In the genomic region with DNA sequence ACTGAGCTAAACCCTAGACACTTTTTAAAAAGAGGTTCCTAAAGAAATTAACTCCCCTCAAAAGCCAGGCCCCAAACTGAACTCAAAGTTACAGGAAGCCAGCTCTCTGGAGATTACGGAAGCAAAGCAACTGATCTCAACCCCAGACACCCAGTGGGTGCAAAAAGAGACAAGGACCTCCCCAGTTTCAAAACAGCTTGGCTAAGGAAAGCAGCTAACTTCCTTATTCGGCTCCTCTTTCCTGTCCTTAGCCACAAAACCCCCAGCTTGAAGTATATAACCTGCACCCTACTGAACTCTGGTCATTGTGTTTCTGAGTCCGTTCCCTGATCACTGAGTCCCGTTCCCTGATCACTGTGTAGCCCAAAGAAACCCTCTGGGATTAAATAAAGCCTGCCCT, we compare ENCODE assay signal across 15 mouse cellular contexts. TPM values are rescaled to one million over a fixed set of nuclear protein-coding genes. Genes with fewer than 3 reads are reported as not detected.
A peak's percentile ranks its signal among the peaks of the same experiment; 100 is the strongest.
DNase-seq lines count a peak whose midpoint lies in the region; ATAC-seq lines count a peak whose summit lies in the region.
"Had no signal": no experiment of that assay in that cellular context is flagged by ENCODE, and none has a peak within 500 bp of the region (broad histone marks: within the 10 kb centered on the region; RNA-seq: fewer than 3 reads in every experiment).

No protein-coding gene starts in this region.

- peak; percentile 78 for ATAC-seq in granulocyte monocyte progenitor cell, adult 5-6 weeks (replicated peaks; ENCODE audit: poor library complexity, severe bottlenecking)
- ATAC-seq: forebrain, embryonic 13.5 days had no signal

- intact Hi-C loops in heart, postnatal 25 days (cut with DNase I), result no loop called here

- peak; percentile 10 to 53 for DNase-seq in heart, adult 18-20 months
- no peak for DNase-seq in heart, postnatal 25 days (ENCODE audit: low spot score)
- peak; percentile 88 for DNase-seq in 416B (ENCODE audit: low read depth)
- no peak for DNase-seq in right cerebral cortex, postnatal 36 days (ENCODE audit: low spot score in 2 of 2)
- no peak for DNase-seq in ovary, postnatal 36 days (ENCODE audit: low spot score)
- no peak for DNase-seq in gastrocnemius, postnatal 25 days
- DNase-seq: cerebellum, adult 18-20 months; gastrocnemius, postnatal 14 days; heart, postnatal 36 days; kidney, adult 8-10 months had no signal

- no peaks in the 10 kb centered on the region for H3K36me3 ChIP-seq in macrophage (ENCODE audit: inconsistent target)
- H3K36me3 ChIP-seq: embryonic facial prominence, embryonic 13.5 days had no signal

- WGBS in macrophage (ENCODE audit: missing documents), result 1% methylated on average over 4 of the region's 4 CpGs

- H3K4me3 ChIP-seq in macrophage (ENCODE audit: inconsistent target), result no peak overlapping the region
- H3K4me3 ChIP-seq: embryonic facial prominence, embryonic 13.5 days; forebrain, embryonic 13.5 days; left cerebral cortex, adult 2 months had no signal

- no peaks in the 10 kb centered on the region for H3K79me2 ChIP-seq in macrophage (ENCODE audit: inconsistent target)

- peak overlapping the region; percentile 74 for H3K27ac ChIP-seq in macrophage
- H3K27ac ChIP-seq: embryonic facial prominence, embryonic 13.5 days; forebrain, embryonic 13.5 days; left cerebral cortex, adult 2 months had no signal

RNA-seq across cellular contexts. Expression of gene Siglecf, which starts 2.0 kb away (rescaled TPM):
- not detected for total RNA-seq in heart, adult 18-20 months (2021)
- not detected for total RNA-seq in heart, postnatal 25 days (2021)
- 11.6 and 16.5 TPM in 2 replicates for total RNA-seq in granulocyte monocyte progenitor cell, adult 5-6 weeks (2014; fragmentation: Nextera tagmentation)
- 19.2 and 22.0 TPM in 2 replicates for total RNA-seq in granulocyte monocyte progenitor cell, adult 5-6 weeks (2017)
- total RNA-seq in macrophage (2018; cell fraction: chromatin; rRNA removed), result under 1 TPM in 2 of 26 experiments, not detected in 24; 0.33 TPM
- under 1 TPM; 0.03 to 0.56 (median 0.23) TPM for total RNA-seq in macrophage (2018; cell fraction: cytosol; rRNA removed)
- under 1 TPM in 16 of 26 experiments, not detected in 10; 0.17 to 0.89 (median 0.40) TPM for total RNA-seq in macrophage (2018; cell fraction: nucleus; rRNA removed)
- polyA plus RNA-seq in macrophage (2018), result 0.35 to 0.52 TPM (median 0.43 TPM) in 3 replicates
- not detected for total RNA-seq in gastrocnemius, postnatal 25 days (2021)
- total RNA-seq: gastrocnemius, postnatal 14 days; heart, postnatal 36 days had no signal
- polyA plus RNA-seq: forebrain, embryonic 13.5 days had no signal

RNA-seq across cellular contexts. Expression of gene Zfp715, which starts 40.0 kb away (rescaled TPM):
- total RNA-seq in heart, adult 18-20 months (2021), result 10 to 100 TPM; 12.8 to 16.2 TPM
- total RNA-seq in heart, postnatal 25 days (2021), result 10 to 100 TPM; 17.3 to 18.4 TPM
- total RNA-seq in granulocyte monocyte progenitor cell, adult 5-6 weeks (2014; fragmentation: Nextera tagmentation), result 17.7 and 20.7 TPM in 2 replicates
- 13.3 and 22.0 TPM in 2 replicates for total RNA-seq in granulocyte monocyte progenitor cell, adult 5-6 weeks (2017)
- 10 to 100 TPM; 20.0 to 82.9 (median 45.3) TPM for total RNA-seq in macrophage (2018; cell fraction: chromatin; rRNA removed)
- total RNA-seq in macrophage (2018; cell fraction: cytosol; rRNA removed), result 10 to 100 TPM in 23 of 26 experiments, 1 to 10 TPM in 3; 8.1 to 21.9 (median 13.5) TPM
- total RNA-seq in macrophage (2018; cell fraction: nucleus; rRNA removed), result 10 to 100 TPM; 16.1 to 68.5 (median 36.5) TPM
- 14.7 to 18.7 TPM (median 16.7 TPM) in 3 replicates for polyA plus RNA-seq in macrophage (2018)
- 1 to 10 TPM; 9.1 to 9.3 TPM for total RNA-seq in gastrocnemius, postnatal 25 days (2021)

RNA-seq across cellular contexts. Expression of gene Siglecg, which starts 54.9 kb away (rescaled TPM):
- total RNA-seq in heart, adult 18-20 months (2021), result 1 to 10 TPM in 1 of 2 experiments, under 1 TPM in 1; 0.15 to 1.2 TPM
- total RNA-seq in heart, postnatal 25 days (2021), result under 1 TPM; 0.13 to 0.14 TPM
- 11.9 and 27.5 TPM in 2 replicates for total RNA-seq in granulocyte monocyte progenitor cell, adult 5-6 weeks (2014; fragmentation: Nextera tagmentation)
- total RNA-seq in granulocyte monocyte progenitor cell, adult 5-6 weeks (2017), result 11.8 and 12.6 TPM in 2 replicates
- total RNA-seq in macrophage (2018; cell fraction: chromatin; rRNA removed), result 1 to 10 TPM in 6 of 26 experiments, under 1 TPM in 12, not detected in 8; 0.23 to 3.6 (median 0.62) TPM
- under 1 TPM in 21 of 26 experiments, not detected in 5; 0.05 to 0.46 (median 0.14) TPM for total RNA-seq in macrophage (2018; cell fraction: cytosol; rRNA removed)
- total RNA-seq in macrophage (2018; cell fraction: nucleus; rRNA removed), result 1 to 10 TPM in 13 of 26 experiments, under 1 TPM in 12, not detected in 1; 0.24 to 3.3 (median 1.2) TPM
- 0.11 TPM in 1 of 3 replicates, not detected in the others for polyA plus RNA-seq in macrophage (2018)
- under 1 TPM in 1 of 2 experiments, not detected in 1; 0.10 TPM for total RNA-seq in gastrocnemius, postnatal 25 days (2021)
- total RNA-seq: left cerebral cortex, adult 2 months had no signal
- polyA plus RNA-seq: embryonic facial prominence, embryonic 13.5 days; forebrain, embryonic 13.5 days had no signal

Comparison
In these comparisons a context has a peak if more than half of its experiments do, and no peak if none do; other contexts are left out.
1. DNase-seq: peak in heart, adult 18-20 months (2 of 2) and 416B (single experiment); none in heart, postnatal 25 days (single experiment), right cerebral cortex, postnatal 36 days (0 of 2), ovary, postnatal 36 days (single experiment) and gastrocnemius, postnatal 25 days (single experiment).
2. RNA of gene Siglecf, which starts 2.0 kb away (total RNA-seq): 11.6 to 22.0 TPM in granulocyte monocyte progenitor cell, adult 5-6 weeks; not detected in gastrocnemius, postnatal 25 days, not detected in heart, adult 18-20 months and not detected in heart, postnatal 25 days; every median in the first group is over 4 times any median in the second.
3. RNA of gene Siglecg, which starts 54.9 kb away (total RNA-seq): 11.8 to 27.5 TPM in granulocyte monocyte progenitor cell, adult 5-6 weeks; 0.15 to 1.2 TPM in heart, adult 18-20 months, 0.13 to 0.14 TPM in heart, postnatal 25 days and 0.10 TPM in gastrocnemius, postnatal 25 days; every median in the first group is over 4 times any median in the second.